Mouse (Mus musculus) small intestine, adult 2 months (tissue): ENCODE results near the gene P2rx4.

Source experiments
- CTCF ChIP-seq: fragments of 200-500 bp; IDR thresholded peaks from 2 replicates; pipeline ENCODE4 v1.5.1; 2012; ENCODE audit warnings: low read depth, mild to moderate bottlenecking, control low read depth, inconsistent platforms, low read length, moderate library complexity, mixed read lengths; ENCODE audit not compliant: insufficient replicate concordance, insufficient read length; ENCODE audit errors: extremely low read depth
- POLR2A ChIP-seq: fragments of 200-500 bp; IDR thresholded peaks from 2 replicates; pipeline ENCODE4 v1.6.1; 2012; ENCODE audit warnings: low read depth, mild to moderate bottlenecking, control low read depth, inconsistent platforms, low read length, moderate library complexity

GRCm38 (mm10) chr5:122731991-122732673 lies 24.8 kb downstream of the P2rx4 start:
- TF ChIP-seq POLR2A (no peak), CTCF (no peak)
